In genomic region chr10:73574711-73575297, GRCm38 (mm10) we compare ENCODE assay signal across 22 mouse cellular contexts.
DNase-seq lines count a peak whose midpoint lies in the region; ATAC-seq lines count a peak whose summit lies in the region.
"Had no signal": no experiment of that assay in that cellular context is flagged by ENCODE, and none has a peak within 500 bp of the region (broad histone marks: within the 10 kb centered on the region; RNA-seq: fewer than 3 reads in every experiment).

No protein-coding gene starts in this region.

- ATAC-seq in frontal cortex, adult (ENCODE audit: low TSS enrichment) = peak; percentile 69
- ATAC-seq: CD4-positive, CD25-positive, alpha-beta regulatory T cell, adult 4 months; forebrain, embryonic 14.5 days; forebrain, postnatal 0 days; hindbrain, postnatal 0 days had no signal

- DNase-seq in frontal cortex, postnatal 25 days (ENCODE audit: low spot score in 2 of 2) = no peak
- peak; percentile 24 for DNase-seq in layer of hippocampus, adult 9-11 months
- no peak for DNase-seq in layer of hippocampus, postnatal 10 days (ENCODE audit: low spot score in 2 of 2)
- peak; percentile 3 for DNase-seq in testis, postnatal 14 days (ENCODE audit: low spot score)
- no peak for DNase-seq in testis, postnatal 10 days (ENCODE audit: low spot score)
- DNase-seq in telencephalon, adult 2 months (ENCODE audit: low read depth, low spot score) = peak; percentile 32
- DNase-seq in ovary, adult 18-20 months (ENCODE audit: low spot score) = no peak
- DNase-seq: adrenal gland, adult 2 months; adrenal gland, postnatal 14 days; cerebellum, adult 11-12 months; cerebellum, adult 8-10 months; cerebellum, postnatal 36 days; forebrain, postnatal 0 days; gastrocnemius, postnatal 10 days; gastrocnemius, postnatal 36 days; heart, adult 2 months; heart, postnatal 14 days; heart, postnatal 4 days had no signal

Comparison
In these comparisons a context has a peak if more than half of its experiments do, and no peak if none do; other contexts are left out.
1. DNase-seq: peak in layer of hippocampus, adult 9-11 months (single experiment), testis, postnatal 14 days (single experiment) and telencephalon, adult 2 months (single experiment); none in frontal cortex, postnatal 25 days (0 of 2), layer of hippocampus, postnatal 10 days (0 of 2), testis, postnatal 10 days (single experiment) and ovary, adult 18-20 months (single experiment).